Comparison of ENCODE assay signal across 17 mouse cellular contexts in genomic region chr13:103241092-103241491, GRCm38 (mm10).
"Had no signal": no experiment of that assay in that cellular context is flagged by ENCODE, and none has a peak within 500 bp of the region (broad histone marks: within the 10 kb centered on the region; RNA-seq: fewer than 3 reads in every experiment).

No protein-coding gene starts in this region.

- H3K27ac ChIP-seq: neural tube, embryonic 12.5 days; neural tube, embryonic 13.5 days; neural tube, embryonic 15.5 days; stomach, embryonic 15.5 days; stomach, postnatal 0 days had no signal

- H3K27me3 ChIP-seq: neural tube, embryonic 12.5 days; neural tube, embryonic 13.5 days; neural tube, embryonic 15.5 days; stomach, embryonic 15.5 days had no signal

- DNase-seq: retina, postnatal 1 day; right cerebral cortex, adult 18-20 months; right cerebral cortex, postnatal 14 days; right cerebral cortex, postnatal 25 days; right cerebral cortex, postnatal 4 days; spleen, adult 18-20 months; thymus, adult 18-20 months; thymus, adult 2 months; thymus, postnatal 14 days; thymus, postnatal 25 days; thymus, postnatal 36 days; thymus, postnatal 4 days had no signal

- H3K4me3 ChIP-seq: neural tube, embryonic 12.5 days; neural tube, embryonic 13.5 days; neural tube, embryonic 15.5 days; stomach, embryonic 15.5 days had no signal

- H3K36me3 ChIP-seq: neural tube, embryonic 12.5 days; neural tube, embryonic 13.5 days; neural tube, embryonic 15.5 days; stomach, embryonic 15.5 days had no signal

- H3K9me3 ChIP-seq: neural tube, embryonic 12.5 days; neural tube, embryonic 13.5 days; neural tube, embryonic 15.5 days; stomach, embryonic 15.5 days had no signal

- H3K4me1 ChIP-seq: neural tube, embryonic 12.5 days; neural tube, embryonic 13.5 days; neural tube, embryonic 15.5 days; stomach, embryonic 15.5 days had no signal

- H3K4me2 ChIP-seq: neural tube, embryonic 12.5 days; neural tube, embryonic 13.5 days; neural tube, embryonic 15.5 days; stomach, embryonic 15.5 days had no signal
